Mouse (Mus musculus) common myeloid progenitor, adult 5-6 weeks (primary cell): ENCODE results near the gene Endou. TPM values are rescaled to one million over a fixed set of nuclear protein-coding genes. Genes with fewer than 3 reads are reported as not detected.
A peak's percentile ranks its signal among the peaks of the same experiment; 100 is the strongest.

Experiments
- ATAC-seq: replicated peaks from 2 replicates; pipeline ENCODE4 v1.8.0; 2016; ENCODE audit warnings: low read depth, mild to moderate bottlenecking, moderate TSS enrichment, inconsistent platforms; ENCODE audit not compliant: poor library complexity, severe bottlenecking
- total RNA-seq: library from RNA; stranded (forward); fragments of 200-1000, 187-1606 nt; gene quantifications from 2 replicates; pipeline ENCODE4 v1.2.3, GENCODE M21; 2017

The Endou gene
- total RNA-seq, 1 experiment from 2014 or later: 2.3 TPM

GRCm38 (mm10) chr15:97663750-97664406 lies 67.3 kb downstream of the Endou start:
- peak; percentile 83 for ATAC-seq

Other genes with a start within 250 kb of the Endou start
- 46.8 and 49.2 TPM in 2 replicates for gene Rpap3, start 25.5 kb downstream of the Endou start, total RNA-seq
- 6.1 and 7.5 TPM in 2 replicates for gene Rapgef3, start 36.6 kb upstream of the Endou start, total RNA-seq
- gene Slc48a1, start 47.2 kb upstream of the Endou start, total RNA-seq: 55.3 and 57.2 TPM in 2 replicates
- gene Hdac7, start 113.2 kb upstream of the Endou start, total RNA-seq: 22.2 and 30.7 TPM in 2 replicates
- 3.0 and 3.5 TPM in 2 replicates for gene Vdr, start 179.3 kb upstream of the Endou start, total RNA-seq
- 26.4 and 40.0 TPM in 2 replicates for gene Tmem106c, start 232.9 kb upstream of the Endou start, total RNA-seq